Mouse (Mus musculus) heart, adult 8-10 months (tissue): Measurements from ENCODE around the gene Olfr140. TPM values are rescaled to one million over a fixed set of nuclear protein-coding genes. Genes with fewer than 3 reads are reported as not detected.

Experiments used
- DNase-seq: peaks from one replicate; pipeline ENCODE4 v3.0.0; 2022; ENCODE audit warnings: low spot score
- total RNA-seq, 4 experiments: library from RNA; stranded (reverse); gene quantifications; 2 replicates each; pipeline ENCODE4 v1.2.4; 2022

Olfr140 gene
- not detected for total RNA-seq

DNA sequence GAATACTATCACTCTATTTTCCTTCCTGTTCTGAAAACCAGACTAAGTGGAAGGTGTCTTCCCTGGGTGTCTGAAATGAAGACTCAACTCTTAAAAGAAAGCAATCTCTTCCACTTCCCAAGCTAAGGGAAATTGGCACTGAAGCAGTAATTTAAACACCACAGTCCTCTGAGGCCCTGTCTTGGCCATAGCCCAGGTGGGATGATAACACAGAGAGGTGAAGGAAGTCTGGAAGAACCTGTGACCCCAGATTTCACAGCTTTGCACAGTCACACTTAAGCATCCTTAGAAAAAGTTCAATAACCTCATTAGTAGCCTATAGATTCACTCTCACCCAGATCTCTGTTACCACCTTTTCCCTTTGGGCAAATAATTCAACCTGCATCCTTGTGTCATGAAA, at the start of gene Olfr140:
Gene Olfr140, minus strand, starts transcription at position 101 of the 400 bp plus-strand sequence.
- no peak for DNase-seq

DNA sequence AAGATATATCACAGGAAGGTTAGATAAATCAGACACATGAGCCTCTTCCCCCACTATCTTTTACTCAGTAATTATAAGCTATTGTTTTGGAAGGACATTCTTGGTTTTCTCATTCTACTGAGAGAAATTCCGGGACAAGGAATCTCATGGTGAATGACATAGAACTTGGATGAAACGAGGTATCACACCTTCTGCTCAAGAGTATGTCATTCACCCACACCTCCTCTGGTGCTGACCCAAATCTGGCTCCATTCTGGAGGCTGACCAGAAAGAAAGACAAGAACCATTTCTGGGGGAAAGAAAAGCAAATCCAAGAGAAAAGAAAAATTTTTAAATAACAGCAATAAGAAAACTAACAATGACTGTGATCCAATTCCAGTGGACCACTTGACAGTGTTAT, 6.7 kb upstream of the Olfr140 start:
- no peak for DNase-seq

DNA sequence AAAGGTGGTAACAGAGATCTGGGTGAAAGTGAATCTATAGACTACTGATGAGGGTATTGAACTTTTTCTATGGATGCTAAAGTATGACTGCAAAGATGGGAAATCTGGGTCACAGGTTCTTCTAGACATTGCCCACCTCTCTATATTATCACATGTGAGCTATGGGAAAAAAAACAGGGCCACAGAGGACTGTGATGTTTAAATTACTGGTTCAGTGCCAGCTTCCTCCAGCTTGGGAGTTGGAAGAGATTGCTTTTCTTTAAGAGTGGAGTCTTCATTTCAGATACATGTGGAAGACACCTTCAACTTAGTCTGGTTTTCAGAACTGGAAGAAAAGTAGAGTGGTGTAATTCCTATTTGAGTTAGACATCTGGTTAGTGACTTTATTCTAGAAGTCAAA, 28.4 kb downstream of the Olfr140 start, which contains the start of gene Olfr1265:
Gene Olfr1265, plus strand, starts transcription at position 301 of the 400 bp plus-strand sequence.
- DNase-seq = no peak

DNA sequence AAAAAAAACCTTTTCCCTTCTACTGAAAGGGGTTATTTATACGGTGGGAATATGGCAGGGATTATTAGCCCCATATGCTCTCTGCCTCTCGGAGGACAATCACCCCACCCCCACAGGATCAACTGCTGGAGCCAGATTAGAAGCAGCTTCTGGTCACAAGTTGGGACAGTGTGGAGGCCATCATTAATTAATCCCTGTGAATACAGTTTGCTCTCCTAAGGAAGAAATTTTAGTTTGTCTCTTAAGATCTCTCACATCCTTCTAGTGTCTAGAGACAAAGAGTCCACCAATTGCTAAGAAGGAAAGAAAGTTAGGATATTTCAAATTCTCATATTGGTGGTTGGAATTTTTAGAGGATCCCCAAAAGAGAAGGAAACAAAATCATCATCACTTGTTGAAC, 37.9 kb downstream of the Olfr140 start, which contains the start of gene Olfr1264:
Gene Olfr1264, minus strand, starts transcription at position 101 of the 400 bp plus-strand sequence.
- no peak for DNase-seq

DNA sequence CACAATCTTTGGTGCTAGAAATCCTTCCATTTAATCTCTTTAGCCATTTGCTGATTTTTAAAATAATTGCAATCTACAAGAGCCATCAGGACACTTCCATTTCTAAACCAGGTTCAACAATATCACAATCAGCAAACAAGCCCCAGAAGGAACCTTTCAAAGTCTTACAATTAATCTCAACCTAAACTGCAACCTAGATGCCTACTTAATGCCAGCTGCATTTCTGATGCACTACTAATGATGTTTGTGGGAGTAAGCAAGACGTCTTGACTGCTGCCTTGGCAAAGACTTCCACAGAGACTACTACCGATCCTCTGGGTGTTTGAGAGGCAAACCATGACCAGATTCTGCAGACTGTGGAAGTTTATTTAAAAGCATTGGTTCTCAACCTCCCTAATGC, 51.6 kb downstream of the Olfr140 start, which contains the start of gene Olfr1263:
Gene Olfr1263, plus strand, starts transcription at position 301 of the 400 bp plus-strand sequence.
- DNase-seq = no peak

DNA sequence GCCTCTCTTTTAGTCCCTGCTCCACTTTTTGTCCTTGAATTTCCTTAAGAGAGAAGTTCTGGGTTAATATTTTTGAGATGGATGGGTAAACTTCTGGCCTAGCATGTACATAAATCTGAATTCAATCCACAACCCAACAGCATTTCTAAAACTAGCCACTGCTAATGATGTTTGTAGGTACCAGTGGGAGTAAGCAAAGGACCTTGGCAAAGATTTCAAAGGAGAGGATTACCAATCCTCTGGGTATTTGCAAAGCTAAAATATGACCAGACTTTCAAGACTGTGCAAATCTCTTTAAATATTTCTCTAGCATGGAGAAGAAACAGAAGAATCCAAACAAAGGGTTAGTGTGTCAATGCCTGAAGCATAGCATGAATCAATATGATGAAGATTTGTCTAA, 63.5 kb downstream of the Olfr140 start, which contains the start of gene Olfr1262:
Gene Olfr1262, plus strand, starts transcription at position 301 of the 400 bp plus-strand sequence.
- no peak for DNase-seq

Other genes with a start within 250 kb of the Olfr140 start
- gene Olfr1256, start 222.0 kb downstream of the Olfr140 start, total RNA-seq = not detected
- gene Olfr48, start 215.4 kb downstream of the Olfr140 start, total RNA-seq = not detected
- not detected for gene Olfr1257, start 185.2 kb downstream of the Olfr140 start, total RNA-seq
- not detected for gene Olfr1258, start 136.3 kb downstream of the Olfr140 start, total RNA-seq
- gene Olfr1259, start 114.9 kb downstream of the Olfr140 start, total RNA-seq = not detected
- not detected for gene Olfr1260, start 89.3 kb downstream of the Olfr140 start, total RNA-seq
- not detected for gene Olfr1261, start 72.4 kb downstream of the Olfr140 start, total RNA-seq
- not detected for gene Olfr1262, start 63.4 kb downstream of the Olfr140 start, total RNA-seq
- not detected for gene Olfr1263, start 51.5 kb downstream of the Olfr140 start, total RNA-seq
- gene Olfr1264, start 38.0 kb downstream of the Olfr140 start, total RNA-seq = not detected
- gene Olfr1265, start 28.3 kb downstream of the Olfr140 start, total RNA-seq = not detected
- gene Olfr1269, start 57.8 kb upstream of the Olfr140 start, total RNA-seq = not detected
- not detected for gene Olfr32, start 78.7 kb upstream of the Olfr140 start, total RNA-seq
- not detected for gene Olfr1270, start 89.5 kb upstream of the Olfr140 start, total RNA-seq
- not detected for gene Olfr1506, start 160.9 kb upstream of the Olfr140 start, total RNA-seq
- not detected for gene Olfr142, start 194.0 kb upstream of the Olfr140 start, total RNA-seq
- not detected for gene Olfr1271, start 207.4 kb upstream of the Olfr140 start, total RNA-seq
- not detected for gene Olfr1272, start 229.2 kb upstream of the Olfr140 start, total RNA-seq